ENCODE assay signal across 9 mouse cellular contexts in genomic region chr10:61381823-61382222, GRCm38 (mm10). TPM values are rescaled to one million over a fixed set of nuclear protein-coding genes. Genes with fewer than 3 reads are reported as not detected.
A peak's percentile ranks its signal among the peaks of the same experiment; 100 is the strongest.
DNase-seq lines count a peak whose midpoint lies in the region; ATAC-seq and TF ChIP-seq lines count a peak whose summit lies in the region.
"Had no signal": no experiment of that assay in that cellular context is flagged by ENCODE, and none has a peak within 500 bp of the region (broad histone marks: within the 10 kb centered on the region; RNA-seq: fewer than 3 reads in every experiment).

No protein-coding gene starts in this region.

- H3K4me3 ChIP-seq in layer of hippocampus, adult 2 months: peak overlapping the region; percentile 86
- H3K4me3 ChIP-seq in heart, embryonic 11.5 days (ENCODE audit: low read depth, low read length): peak overlapping the region; percentile 77
- peak overlapping the region; percentile 62 for H3K4me3 ChIP-seq in midbrain, embryonic 13.5 days (replicated peaks)
- no peak overlapping the region for H3K4me3 ChIP-seq in thymus, adult 2 months (ENCODE audit: control insufficient read depth, insufficient read depth, low read length)

- no peak for TF ChIP-seq POLR2A in thymus, adult 2 months (IDR thresholded peaks at IDR 0.05; ENCODE audit: control insufficient read depth, extremely low read depth, insufficient read depth, low read length, poor library complexity)

- H3K4me2 ChIP-seq in heart, embryonic 11.5 days: peak overlapping the region; percentile 96
- peak overlapping the region; percentile 89 for H3K4me2 ChIP-seq in midbrain, embryonic 13.5 days (replicated peaks)

- 7% methylated on average over 8 of the region's 8 CpGs for WGBS in heart, embryonic 11.5 days (ENCODE audit: insufficient replicate concordance)
- 15% methylated on average over 8 of the region's 8 CpGs for WGBS in midbrain, embryonic 13.5 days
- WGBS in thymus, adult 2 months: 5% methylated on average over 8 of the region's 8 CpGs

- no peak for DNase-seq in layer of hippocampus, adult 2 months (ENCODE audit: low spot score in 2 of 2)
- DNase-seq in layer of hippocampus, postnatal 10 days (ENCODE audit: low spot score in 2 of 2): no peak
- DNase-seq in kidney, postnatal 4 days: peak; percentile 36 to 57
- no peak for DNase-seq in cerebellum, adult 11 months
- DNase-seq in thymus, adult 2 months: no peak
- no peak for DNase-seq in yolk sac, embryonic 10.5 days (ENCODE audit: low spot score)

- no peaks in the 10 kb centered on the region for H3K27me3 ChIP-seq in heart, embryonic 11.5 days (ENCODE audit: control insufficient read depth, insufficient read depth, low read length)
- peaks cover 37% of the 10 kb centered on the region for H3K27me3 ChIP-seq in midbrain, embryonic 13.5 days
- H3K27me3 ChIP-seq in thymus, adult 2 months (ENCODE audit: control insufficient read depth, insufficient read depth, low read length): peaks cover 11% of the 10 kb centered on the region; the same call in 1 of the 2 replicates

- peak overlapping the region; percentile 89; the same call in 1 of the 2 replicates for H3K27ac ChIP-seq in layer of hippocampus, adult 2 months
- peak overlapping the region; percentile 41 for H3K27ac ChIP-seq in heart, embryonic 11.5 days (ENCODE audit: low read depth, low read length)
- H3K27ac ChIP-seq in midbrain, embryonic 13.5 days: no peak overlapping the region
- H3K27ac ChIP-seq in thymus, adult 2 months (ENCODE audit: control insufficient read depth, insufficient read depth, low read length): no peak overlapping the region

- peak overlapping the region; percentile 23; the same call in 1 of the 2 replicates for H3K9ac ChIP-seq in heart, embryonic 11.5 days (ENCODE audit: low read depth, low read length)
- peak overlapping the region; percentile 74; the same call in 1 of the 2 replicates for H3K9ac ChIP-seq in midbrain, embryonic 13.5 days (replicated peaks)

- no peaks in the 10 kb centered on the region for H3K36me3 ChIP-seq in heart, embryonic 11.5 days (ENCODE audit: control insufficient read depth, insufficient read depth, low read length)
- H3K36me3 ChIP-seq in midbrain, embryonic 13.5 days: no peaks in the 10 kb centered on the region
- H3K36me3 ChIP-seq in thymus, adult 2 months (ENCODE audit: control insufficient read depth, insufficient read depth, low read length): no peaks in the 10 kb centered on the region

- TF ChIP-seq CTCF in layer of hippocampus, adult 2 months (conservative IDR thresholded peaks at IDR 0.05): no peak
- no peak for TF ChIP-seq CTCF in thymus, adult 2 months (IDR thresholded peaks at IDR 0.05; ENCODE audit: borderline replicate concordance, control insufficient read depth, extremely low read depth, insufficient read depth, low read length, poor library complexity)

- H3K4me1 ChIP-seq in heart, embryonic 11.5 days (ENCODE audit: control insufficient read depth, insufficient read depth, low read length): peaks cover 75% of the 10 kb centered on the region
- peaks cover 35% of the 10 kb centered on the region for H3K4me1 ChIP-seq in midbrain, embryonic 13.5 days (replicated peaks)
- H3K4me1 ChIP-seq in thymus, adult 2 months (replicated peaks; ENCODE audit: control insufficient read depth, insufficient read depth, low read length): no peaks in the 10 kb centered on the region; the same call in 1 of the 2 replicates

- no peaks in the 10 kb centered on the region for H3K9me3 ChIP-seq in heart, embryonic 11.5 days (replicated peaks; ENCODE audit: control insufficient read depth, low read length)
- no peaks in the 10 kb centered on the region for H3K9me3 ChIP-seq in midbrain, embryonic 13.5 days

- no peak for ATAC-seq in heart, embryonic 11.5 days (replicated peaks; ENCODE audit: insufficient number of reproducible peaks, low FRiP score, low TSS enrichment)
- ATAC-seq in midbrain, embryonic 13.5 days: no peak

RNA-seq across cellular contexts. Expression of gene Pald1, which starts 1.5 kb away (rescaled TPM):
- total RNA-seq in layer of hippocampus, adult 2 months (2021): 10 to 100 TPM; 15.2 to 16.3 TPM
- 10 to 100 TPM; 20.3 to 20.6 TPM for total RNA-seq in layer of hippocampus, postnatal 10 days (2021)
- 17.5 and 22.5 TPM in 2 replicates for polyA plus RNA-seq in heart, embryonic 11.5 days (2014; fragmentation: Nextera tagmentation; extraction: Ambion mirVana)
- 17.5 and 21.1 TPM in 2 replicates for polyA plus RNA-seq in midbrain, embryonic 13.5 days (2015; fragmentation: Nextera tagmentation; extraction: Ambion mirVana)
- polyA plus RNA-seq in thymus, adult 2 months (2012; rRNA removed): 5.7 and 6.8 TPM in 2 replicates

RNA-seq across cellular contexts. Expression of gene Nodal, which starts 35.9 kb away (rescaled TPM):
- total RNA-seq in layer of hippocampus, adult 2 months (2021): under 1 TPM; 0.23 to 0.27 TPM
- total RNA-seq in layer of hippocampus, postnatal 10 days (2021): not detected
- not detected in 2 replicates for polyA plus RNA-seq in heart, embryonic 11.5 days (2014; fragmentation: Nextera tagmentation; extraction: Ambion mirVana)
- not detected in 2 replicates for polyA plus RNA-seq in midbrain, embryonic 13.5 days (2015; fragmentation: Nextera tagmentation; extraction: Ambion mirVana)
- 0.05 and 0.17 TPM in 2 replicates for polyA plus RNA-seq in thymus, adult 2 months (2012; rRNA removed)
- total RNA-seq: MEL had no signal

Comparison
In these comparisons a context has a peak if more than half of its experiments do, and no peak if none do; other contexts are left out.
1. DNase-seq: peak in kidney, postnatal 4 days (2 of 2); none in layer of hippocampus, adult 2 months (0 of 2), layer of hippocampus, postnatal 10 days (0 of 2), cerebellum, adult 11 months (single experiment), thymus, adult 2 months (single experiment) and yolk sac, embryonic 10.5 days (single experiment).
2. H3K27ac ChIP-seq: peak in layer of hippocampus, adult 2 months (single experiment) and heart, embryonic 11.5 days (single experiment); none in midbrain, embryonic 13.5 days (single experiment) and thymus, adult 2 months (single experiment).